Mouse (Mus musculus) gastrocnemius, postnatal 14 days (tissue): Measurements from ENCODE around the gene Vmn1r55. TPM values are rescaled to one million over a fixed set of nuclear protein-coding genes. Genes with fewer than 3 reads are reported as not detected.
"Not testable (repeated sequence)": the region's sequence is repeated elsewhere in the genome, so short reads cannot be mapped to it uniquely, and the experiment has no call there.

Experiments used
- DNase-seq: peaks from one replicate; pipeline ENCODE4 v3.0.0; 2021; ENCODE audit warnings: mixed read lengths
- intact Hi-C: fragments of 180-260 bp; cut with DNase I; formaldehyde crosslinking; loops from one replicate; pipeline ENCODE4 v1.15.1; 2025; ENCODE audit warnings: low total_unique reads
- microRNA-seq, 2 experiments: library from miRNA; unstranded; fragments of <30 nt; microRNA quantifications; one replicate each; pipeline ENCODE4 v1.2.0; 2021
- total RNA-seq, 2 experiments: library from RNA; stranded (reverse); gene quantifications; 2 replicates each; pipeline ENCODE4 v1.2.3; 2021

Vmn1r55 gene
- total RNA-seq, 2 experiments from 2014 or later = not detected

DNA sequence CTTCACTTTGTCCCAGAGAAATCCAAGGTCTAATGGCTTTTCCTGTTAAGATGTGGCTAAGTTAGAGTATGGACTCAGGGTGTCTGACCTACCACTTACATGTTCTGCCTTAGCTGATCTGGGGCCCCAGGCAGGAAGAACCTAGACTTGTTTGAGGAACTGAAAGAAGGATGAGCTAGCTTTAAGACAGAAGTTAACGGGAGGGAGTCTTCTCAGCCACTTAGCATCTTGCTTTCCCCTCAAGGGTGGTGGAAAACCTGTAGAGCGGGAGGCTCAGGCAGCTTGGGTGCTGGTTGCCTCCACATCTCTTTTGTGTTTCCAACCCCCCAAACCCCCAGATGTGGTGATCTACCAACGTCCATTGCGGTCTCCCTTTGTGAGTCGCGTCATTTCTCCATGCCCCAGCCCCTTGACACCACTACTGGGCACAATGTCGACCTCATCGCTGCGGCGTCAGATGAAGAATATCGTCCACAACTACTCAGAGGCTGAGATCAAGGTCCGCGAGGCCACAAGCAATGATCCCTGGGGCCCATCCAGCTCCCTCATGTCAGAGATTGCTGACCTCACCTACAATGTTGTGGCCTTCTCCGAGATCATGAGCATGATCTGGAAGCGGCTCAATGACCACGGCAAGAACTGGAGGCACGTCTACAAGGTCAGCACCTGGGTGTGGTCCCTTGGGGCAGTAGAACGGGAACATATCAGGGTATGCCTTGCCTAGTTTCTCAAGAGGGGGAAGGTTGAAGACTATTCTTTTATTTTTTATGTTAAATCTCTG, 66.0 kb downstream of the Vmn1r55 start:
- intact Hi-C loops = no loop called here
- DNase-seq = no peak

GRCm38 (mm10) chr7:5081939-5082338, 67.5 kb downstream of the Vmn1r55 start:
- intact Hi-C loops = no loop called here
- no peak for DNase-seq

- intact Hi-C loops = no loop called here
- no peak for DNase-seq
These were observed 68.2 kb downstream of the Vmn1r55 start for GRCm38 (mm10) chr7:5081241-5081640.

DNA sequence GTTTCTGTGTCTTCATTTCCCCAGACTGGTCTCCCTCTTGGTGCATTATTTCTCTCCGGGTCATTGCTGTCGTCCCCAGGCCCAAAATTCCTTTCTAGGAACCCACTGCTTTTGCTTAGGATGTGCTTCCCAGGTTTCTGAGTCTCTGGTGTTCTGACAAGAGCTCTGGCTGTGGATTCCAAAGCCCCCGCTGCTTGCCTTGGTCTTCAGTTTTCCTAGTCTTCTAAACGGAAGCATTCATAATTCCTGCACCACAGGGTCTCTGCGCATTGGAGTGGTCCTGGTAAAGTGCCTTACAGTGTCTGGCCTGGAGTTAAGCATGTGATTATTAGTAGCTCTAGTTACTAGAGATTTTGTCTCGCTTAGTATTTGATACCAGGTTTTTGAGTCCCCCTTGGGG, 68.7 kb downstream of the Vmn1r55 start:
- no peak for DNase-seq
- intact Hi-C loops = no loop called here

DNA sequence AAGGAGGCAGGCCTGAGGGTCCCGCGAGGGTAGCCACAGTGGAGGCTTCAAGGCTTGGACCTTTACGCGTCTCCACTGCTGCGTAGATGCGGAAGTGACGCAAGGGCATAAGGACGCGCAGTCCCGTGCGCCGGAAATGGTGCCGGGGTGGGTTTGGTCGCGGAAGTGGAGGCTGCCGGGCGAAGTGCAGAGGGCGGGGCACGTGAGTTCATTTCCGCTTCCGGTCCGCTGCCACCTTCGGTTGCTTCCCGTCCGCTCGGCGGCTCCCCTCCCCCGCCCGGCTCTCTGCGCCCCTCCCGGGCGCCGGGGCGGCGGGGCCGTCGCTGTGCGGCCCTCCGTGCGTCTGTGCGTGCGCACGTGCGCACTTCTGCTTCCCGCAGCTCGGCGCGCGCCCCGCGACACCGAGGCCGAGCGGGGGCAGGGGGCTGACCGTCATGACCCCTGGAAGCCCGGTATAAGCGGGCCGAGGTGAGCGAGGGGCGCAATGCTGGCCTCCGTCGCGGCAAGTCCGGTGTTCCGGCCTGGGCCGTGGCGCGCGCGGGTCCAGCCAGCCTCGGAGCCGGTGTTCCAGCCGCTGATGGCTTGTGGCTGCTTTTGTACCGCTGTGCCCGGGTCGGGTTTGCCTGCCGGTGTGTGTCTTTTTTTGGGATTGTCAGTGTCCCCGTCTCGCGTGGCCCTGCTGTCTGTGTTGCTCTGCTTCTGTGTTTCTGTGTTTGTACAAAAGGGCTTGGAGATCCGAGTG, 69.3 kb downstream of the Vmn1r55 start, which contains the start of gene Epn1:
Epn1 (plus strand) TSS at position 226 of the 742 bp plus-strand sequence.
- intact Hi-C loops = no loop called here
- peak; percentile 97 for DNase-seq

DNA sequence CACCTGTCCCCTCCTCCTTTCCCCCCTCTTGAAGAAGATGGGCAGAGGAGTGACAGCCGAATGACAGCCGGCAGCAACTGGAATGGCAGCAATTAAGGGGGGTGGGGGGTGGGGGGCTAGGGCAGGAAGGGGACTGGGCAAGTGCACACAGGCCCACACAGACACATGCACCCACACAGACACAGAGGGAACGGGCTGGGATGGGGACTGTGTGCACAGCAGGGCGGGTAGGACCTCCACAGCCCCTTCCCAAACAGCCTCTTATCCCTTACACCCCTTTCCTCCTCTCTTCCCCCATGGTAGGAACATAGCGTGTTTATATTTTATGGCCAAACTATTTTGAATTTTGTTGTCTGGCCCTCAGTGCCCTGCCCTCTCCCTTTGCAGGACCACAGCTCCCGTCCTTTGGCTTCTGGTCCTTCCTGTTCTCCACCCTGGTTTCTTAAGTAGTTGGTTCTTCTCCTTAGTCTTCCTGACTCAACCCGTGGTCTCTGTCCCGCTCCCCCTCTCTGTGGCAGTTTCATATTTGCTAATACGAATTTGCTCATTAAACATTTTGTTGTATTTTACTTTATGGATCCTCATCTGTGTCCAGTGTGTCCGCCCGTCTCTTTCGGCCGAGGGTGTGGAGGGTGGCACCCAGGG, 70.0 kb downstream of the Vmn1r55 start:
- intact Hi-C loops = loop anchor here (10.0 kb wide), 1 partner anchor 1455 kb away; the partner anchor contains the start of genes Prpf31 and Tfpt
- not testable (repeated sequence) for DNase-seq

Small RNA genes within 50 kb of the gene (microRNA-seq; reads per million reads assigned to microRNA genes)
- 0 reads per million in 2 experiments for gene Gm26217

Other genes starting within 250 kb of the Vmn1r55 start
- gene Gm36210, start 243.2 kb downstream of the Vmn1r55 start, total RNA-seq = not detected
- 1 to 10 TPM; 7.9 to 8.4 TPM for gene Zfp628, start 234.5 kb downstream of the Vmn1r55 start, total RNA-seq
- gene Nat14, start 227.6 kb downstream of the Vmn1r55 start, total RNA-seq = 1 to 10 TPM; 2.4 to 3.3 TPM
- gene Ssc5d, start 223.9 kb downstream of the Vmn1r55 start, total RNA-seq = 10 to 100 TPM; 28.5 to 33.4 TPM
- 10 to 100 TPM; 39.9 to 51.4 TPM for gene Sbk2, start 185.3 kb downstream of the Vmn1r55 start, total RNA-seq
- 1 to 10 TPM in 1 of 2 experiments, under 1 TPM in 1; 0.33 to 1.0 TPM for gene Sbk3, start 178.5 kb downstream of the Vmn1r55 start, total RNA-seq
- 10 to 100 TPM in 1 of 2 experiments, 1 to 10 TPM in 1; 9.0 to 10.5 TPM for gene Zfp579, start 153.5 kb downstream of the Vmn1r55 start, total RNA-seq
- gene Zfp524, start 135.3 kb downstream of the Vmn1r55 start, total RNA-seq = 1 to 10 TPM; 5.8 to 6.0 TPM
- 10 to 100 TPM; 16.3 to 16.5 TPM for gene Fiz1, start 135.0 kb downstream of the Vmn1r55 start, total RNA-seq
- gene Gm44973, start 134.2 kb downstream of the Vmn1r55 start, total RNA-seq = not detected
- gene Zfp865, start 129.3 kb downstream of the Vmn1r55 start, total RNA-seq = 10 to 100 TPM; 12.6 to 13.4 TPM
- under 1 TPM; 0.31 to 0.33 TPM for gene Ccdc106, start 129.1 kb downstream of the Vmn1r55 start, total RNA-seq
- gene 4632433K11Rik, start 115.6 kb downstream of the Vmn1r55 start, total RNA-seq = not detected
- 1 to 10 TPM; 4.3 to 5.0 TPM for gene Zfp784, start 111.2 kb downstream of the Vmn1r55 start, total RNA-seq
- gene Zfp580, start 98.1 kb downstream of the Vmn1r55 start, total RNA-seq = 1 to 10 TPM; 5.6 to 6.6 TPM
- 10 to 100 TPM; 52.0 to 62.2 TPM for gene U2af2, start 87.5 kb downstream of the Vmn1r55 start, total RNA-seq
- 100 to 1,000 TPM; 100 to 107 TPM for gene Epn1, start 69.4 kb downstream of the Vmn1r55 start, total RNA-seq
- gene Rfpl4, start 32.7 kb downstream of the Vmn1r55 start, total RNA-seq = not detected
- gene Rasl2-9, start 23.7 kb downstream of the Vmn1r55 start, total RNA-seq = 1 to 10 TPM; 1.4 to 1.7 TPM
- not detected for gene Vmn1r56, start 47.1 kb upstream of the Vmn1r55 start, total RNA-seq
- gene Vmn1r57, start 68.8 kb upstream of the Vmn1r55 start, total RNA-seq = not detected
- not detected for gene Gm5065, start 200.9 kb upstream of the Vmn1r55 start, total RNA-seq
- not detected for gene Nlrp2, start 201.4 kb upstream of the Vmn1r55 start, total RNA-seq